Mouse (Mus musculus) B cell, adult 62 days (primary cell): ENCODE measurements around the gene Fbp1. TPM values are rescaled to one million over a fixed set of nuclear protein-coding genes. Genes with fewer than 3 reads are reported as not detected.

Source experiments
- total RNA-seq: library from RNA; stranded (reverse); gene quantifications from 4 replicates; pipeline ENCODE4 v1.2.4, GENCODE M21; 2023

Fbp1 gene
- total RNA-seq: not detected in 4 replicates

GRCm38 (mm10) chr13:62887712-62888441 is at the start of gene Fbp1:
TSS of gene Fbp1 (minus strand) at chr13:62888282.

GRCm38 (mm10) chr13:62857941-62858915 is 29.9 kb downstream of the Fbp1 start, which contains the start of gene Fbp2:
TSS of gene Fbp2 (minus strand) at chr13:62858422.

Other genes with a start within 250 kb of the Fbp1 start
- 11.7 to 21.0 TPM (median 15.7 TPM) in 4 replicates for gene Platr25, start 127.6 kb downstream of the Fbp1 start, total RNA-seq
- 2.4 to 3.6 TPM (median 2.9 TPM) in 4 replicates for gene Gm5141, start 102.5 kb downstream of the Fbp1 start, total RNA-seq
- gene Fbp2, start 29.9 kb downstream of the Fbp1 start, total RNA-seq: not detected in 4 replicates
- 35.4 to 47.9 TPM (median 39.7 TPM) in 4 replicates for gene 2010111I01Rik, start 76.6 kb upstream of the Fbp1 start, total RNA-seq